Mouse (Mus musculus) CD8-positive naive resting alpha-beta T cell, adult 2 months (primary cell): ENCODE measurements around the gene Nms.

Experiments
- DNase-seq, 2 experiments: peaks; one replicate each; pipeline ENCODE4 v3.0.0; 2022; ENCODE audit warnings: low read depth in 2 of 2, low spot score in 2 of 2

The Nms gene

GRCm38 (mm10) chr1:38938849-38939248, at the start of gene Nms:
Gene Nms, plus strand, starts transcription at chr1:38939149.
- DNase-seq = no peak

DNA sequence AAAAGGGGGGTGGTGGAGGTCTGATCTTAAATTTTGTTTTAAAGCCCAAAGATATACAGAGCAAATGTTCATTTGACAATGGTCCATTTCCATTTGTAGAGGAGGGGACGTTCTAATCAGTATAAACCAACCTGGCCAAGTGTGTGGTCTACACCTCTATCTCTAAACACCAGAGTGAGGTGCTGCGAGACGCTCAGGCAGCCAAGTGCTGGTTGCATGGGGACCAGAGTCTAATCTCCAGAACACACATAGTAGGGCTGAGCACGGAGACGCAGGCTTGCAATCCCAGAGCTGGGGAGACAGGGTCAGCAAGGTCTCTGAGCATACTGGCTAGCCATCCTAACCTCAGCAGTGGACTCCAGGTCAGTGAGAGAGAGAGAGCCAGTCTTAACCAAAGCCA, 47.5 kb upstream of the Nms start:
- no peak for DNase-seq

DNA sequence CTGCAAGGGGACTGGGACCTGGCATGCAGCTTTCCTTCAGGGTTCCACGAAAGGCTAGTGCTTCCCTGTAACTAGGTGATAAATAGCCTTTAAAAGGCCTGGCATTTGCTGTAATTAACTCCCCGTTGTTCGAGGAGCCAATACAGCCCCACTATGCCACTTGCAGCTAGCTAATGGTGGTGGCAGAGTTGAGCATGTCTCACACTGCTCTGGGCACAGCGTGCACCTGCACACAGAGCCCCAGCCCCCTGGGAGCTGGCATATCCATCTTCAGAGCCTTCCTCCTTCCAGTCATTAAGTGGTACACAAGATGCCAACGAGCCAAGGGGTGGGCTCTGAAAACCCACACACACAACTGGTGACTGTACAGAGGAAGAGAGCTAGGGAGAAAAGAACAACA, 45.9 kb upstream of the Nms start:
- no peak for DNase-seq

GRCm38 (mm10) chr1:38897431-38898248, 41.3 kb upstream of the Nms start, which contains the start of gene Chst10:
Gene Chst10, minus strand, starts transcription at chr1:38898161.
- DNase-seq = peak; percentile 83 to 86

DNA sequence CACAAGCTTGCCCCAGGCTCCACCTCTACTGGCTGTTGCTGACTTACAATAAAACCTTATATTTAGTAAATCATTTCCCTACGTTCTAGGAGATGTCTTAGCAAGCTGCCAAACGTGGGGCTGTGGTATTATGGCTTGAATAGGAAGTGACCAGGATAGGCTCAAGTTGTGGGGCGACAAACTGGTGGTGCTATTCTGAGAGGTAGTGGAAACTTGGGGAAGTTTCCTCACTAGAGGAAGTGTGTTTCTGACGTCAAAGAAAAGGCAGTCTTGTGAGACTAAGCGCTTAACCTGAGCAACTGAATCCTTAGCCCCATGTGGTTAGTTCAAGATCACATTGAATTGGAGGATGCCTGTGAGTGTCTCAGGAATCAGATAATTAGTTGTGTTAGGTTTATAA, 36.4 kb upstream of the Nms start:
- no peak for DNase-seq

GRCm38 (mm10) chr1:38903985-38904384, 35.0 kb upstream of the Nms start:
- no peak for DNase-seq

GRCm38 (mm10) chr1:38928996-38929395, 10.0 kb upstream of the Nms start:
- no peak for DNase-seq

DNA sequence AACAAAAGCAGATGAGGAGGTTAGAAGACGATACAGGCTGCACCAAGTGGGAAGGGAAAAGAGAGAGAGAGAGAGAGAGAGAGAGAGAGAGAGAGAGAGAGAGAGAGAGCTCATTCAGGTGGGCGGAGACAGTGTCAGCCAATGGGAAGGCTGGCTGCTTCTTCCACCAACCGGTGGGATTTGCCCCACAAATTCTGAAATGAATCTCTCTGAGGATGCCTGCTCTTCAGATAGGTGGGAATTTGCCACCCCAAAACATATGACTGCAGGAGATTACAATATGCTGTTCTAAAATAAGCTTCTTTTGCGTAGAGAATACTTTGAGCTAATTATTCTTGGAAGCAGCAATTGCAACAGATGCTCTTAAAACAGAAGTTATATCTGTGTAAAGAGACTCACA, 9.5 kb upstream of the Nms start:
- DNase-seq = no peak

DNA sequence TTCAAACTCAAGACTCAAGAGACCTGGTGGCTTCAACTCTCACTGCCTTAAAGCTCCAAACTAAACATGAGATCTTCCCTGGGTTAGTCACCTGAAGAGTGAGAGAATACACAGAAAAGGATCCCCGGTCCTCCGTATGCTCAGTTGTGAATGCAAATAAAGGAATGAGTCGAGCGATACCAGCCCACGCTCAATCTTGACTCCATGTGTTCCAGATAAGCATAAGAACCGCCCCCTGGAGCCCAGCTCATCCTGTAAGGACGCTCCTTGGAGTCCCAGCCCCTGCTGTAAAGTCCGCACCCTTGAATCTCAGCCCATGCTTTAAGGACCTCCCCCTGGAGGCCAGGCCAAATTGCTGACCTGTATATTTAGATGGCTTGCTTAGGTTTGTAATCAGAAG, 8.2 kb upstream of the Nms start:
- DNase-seq = no peak

DNA sequence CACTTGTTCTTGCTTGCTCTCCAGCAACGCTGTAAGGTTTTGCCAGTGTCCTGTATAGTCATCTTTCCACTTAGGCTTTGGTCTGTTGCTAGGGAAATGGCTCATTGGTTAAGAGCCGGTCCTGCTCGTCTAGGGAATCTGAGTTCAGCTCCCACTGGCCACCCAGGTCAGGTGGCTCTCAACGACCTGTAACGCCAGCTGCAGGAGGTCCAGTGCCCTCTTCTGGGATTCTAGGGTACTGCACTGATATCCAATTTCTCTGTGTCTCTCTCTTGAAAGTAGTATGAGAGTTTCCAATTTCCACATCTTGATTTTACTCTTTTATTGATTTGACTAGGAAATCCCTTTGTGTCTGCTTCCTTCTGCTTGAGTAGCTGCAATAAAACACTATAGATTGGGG, 4.3 kb upstream of the Nms start:
- DNase-seq = peak; percentile 9 to 25

GRCm38 (mm10) chr1:38936780-38937179, 2.2 kb upstream of the Nms start:
- peak; percentile 29 to 38 for DNase-seq

DNA sequence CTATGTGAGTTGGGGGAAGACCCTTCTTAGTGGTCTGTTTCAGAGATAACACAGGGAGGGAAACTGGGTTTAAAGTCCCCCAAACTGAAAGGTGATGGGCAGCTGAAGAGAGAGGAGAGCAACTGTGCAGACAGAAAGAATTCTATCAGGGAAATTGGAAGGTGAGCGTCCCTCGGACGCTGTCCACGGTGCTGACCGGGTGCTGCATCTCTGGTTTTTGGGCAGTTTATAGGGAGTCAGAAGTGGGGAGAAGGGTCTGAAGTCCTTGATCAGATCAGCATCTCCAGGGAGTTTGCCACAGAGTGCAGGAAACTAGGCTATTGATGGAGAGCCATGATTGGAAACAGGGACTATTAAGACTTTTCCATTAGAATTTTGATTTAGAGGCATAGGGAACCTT, 659 bp downstream of the Nms start:
- DNase-seq = no peak

DNA sequence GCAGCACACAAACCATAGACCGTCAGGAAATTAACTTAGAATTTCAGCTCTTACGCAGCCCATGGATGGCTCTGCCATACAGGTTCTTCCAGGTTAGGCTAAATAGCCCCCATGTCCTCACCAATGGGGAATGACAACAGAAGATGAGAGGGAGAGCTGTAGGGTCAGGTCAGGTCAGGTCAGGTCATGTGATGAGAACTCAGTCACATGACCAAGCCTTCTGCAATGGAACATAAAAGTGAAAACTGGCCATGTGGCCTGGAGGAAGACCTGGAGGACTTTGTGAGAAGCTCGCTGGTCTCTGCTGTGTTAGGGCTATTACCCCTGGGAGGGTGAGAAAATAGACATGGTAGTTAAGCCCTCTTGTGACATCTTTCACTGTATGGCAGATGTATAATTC, 17.5 kb downstream of the Nms start:
- no peak for DNase-seq

GRCm38 (mm10) chr1:38969116-38969515, 30.2 kb downstream of the Nms start:
- no peak for DNase-seq

DNA sequence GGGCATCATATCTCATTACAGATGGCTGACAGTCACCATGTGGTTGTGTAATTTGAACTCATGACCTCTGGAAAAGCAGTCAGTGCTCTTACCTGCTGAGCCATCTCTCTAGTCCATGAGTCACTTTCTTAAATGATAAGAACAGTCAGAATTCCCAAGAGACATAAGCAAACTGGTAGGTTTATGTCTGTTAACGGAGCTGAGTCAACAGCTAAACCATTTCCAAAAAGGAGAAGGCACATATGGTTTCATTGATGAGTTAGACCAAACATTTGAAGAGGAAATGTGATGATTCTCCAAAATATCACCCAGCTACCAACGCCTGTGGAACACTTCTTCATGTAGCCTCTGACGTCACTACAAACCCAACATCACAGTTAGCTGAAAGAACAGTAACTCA, 32.8 kb downstream of the Nms start:
- no peak for DNase-seq

DNA sequence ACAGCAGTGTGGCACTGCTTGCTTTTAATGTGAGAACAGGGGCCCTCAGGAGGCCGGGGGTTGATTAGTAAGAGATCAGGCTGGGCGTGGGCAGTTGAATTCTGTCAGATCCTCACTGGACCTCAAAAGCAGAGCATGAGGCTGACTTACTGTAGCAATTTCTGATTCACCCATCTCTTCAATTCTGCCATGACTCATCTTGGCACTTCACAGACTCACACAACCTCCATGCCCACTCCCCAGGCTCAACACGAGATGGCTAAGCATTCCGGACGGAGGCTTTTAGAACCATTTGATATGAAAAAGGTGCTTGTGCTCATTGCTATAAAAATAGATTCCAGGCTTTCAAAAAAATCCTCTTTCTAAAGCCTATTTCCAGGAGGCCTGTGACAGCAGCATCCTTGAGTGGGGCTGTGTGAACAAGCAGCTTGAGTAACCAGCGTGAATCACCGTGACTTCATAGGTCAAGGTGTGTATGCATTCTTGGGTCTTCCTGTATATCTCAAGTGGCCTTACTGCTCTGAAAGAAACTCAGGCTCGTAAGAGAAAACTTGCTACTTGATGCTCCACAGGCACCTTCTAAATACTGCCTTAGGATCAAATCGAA, 34.1 kb downstream of the Nms start:
- no peak for DNase-seq

DNA sequence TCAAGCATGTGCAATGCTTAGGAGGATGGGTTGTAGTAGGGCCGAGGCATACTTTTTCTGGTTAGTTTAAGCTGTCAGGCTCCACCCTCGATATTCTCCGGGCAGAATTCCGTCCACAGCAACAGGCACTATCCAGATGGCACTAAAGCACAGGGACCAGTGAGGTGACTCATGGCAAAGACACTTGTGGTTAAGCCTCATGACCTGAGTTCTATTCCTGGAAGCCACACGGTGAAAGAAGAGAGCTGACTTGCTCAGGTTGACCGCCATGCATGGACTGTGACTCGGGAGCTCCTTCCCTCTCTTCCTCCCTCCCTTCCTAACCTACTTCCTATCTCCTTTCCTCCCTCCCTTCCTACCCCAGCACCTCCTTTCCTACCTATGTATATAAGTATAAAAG, 41.0 kb downstream of the Nms start:
- no peak for DNase-seq

DNA sequence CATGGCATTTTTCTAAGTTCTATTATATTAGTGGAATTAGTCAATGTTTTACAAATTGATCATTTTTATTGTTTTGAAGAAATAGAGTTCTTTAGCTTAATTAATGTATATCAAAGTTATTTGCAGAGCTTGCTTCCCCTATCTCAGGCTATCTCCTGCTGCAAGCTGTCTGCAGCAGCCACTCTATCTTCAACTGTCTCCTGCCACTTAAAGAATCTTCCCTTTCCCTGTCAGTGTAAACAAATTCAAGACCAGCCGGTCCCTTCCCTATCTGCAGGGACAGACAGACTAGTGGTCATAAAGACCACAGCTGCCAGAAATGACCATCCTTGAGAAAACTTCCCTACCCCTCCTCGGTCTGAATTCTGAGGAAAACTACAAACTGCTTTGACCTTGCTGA, 44.9 kb downstream of the Nms start:
- no peak for DNase-seq

GRCm38 (mm10) chr1:38985308-38985707, 46.4 kb downstream of the Nms start, which contains the start of gene Pdcl3:
Gene Pdcl3, plus strand, starts transcription at chr1:38985608.
- no peak for DNase-seq

- peak; percentile 94 to 98 for DNase-seq
These were observed 48.3 kb downstream of the Nms start for GRCm38 (mm10) chr1:38987080-38987864.

DNA sequence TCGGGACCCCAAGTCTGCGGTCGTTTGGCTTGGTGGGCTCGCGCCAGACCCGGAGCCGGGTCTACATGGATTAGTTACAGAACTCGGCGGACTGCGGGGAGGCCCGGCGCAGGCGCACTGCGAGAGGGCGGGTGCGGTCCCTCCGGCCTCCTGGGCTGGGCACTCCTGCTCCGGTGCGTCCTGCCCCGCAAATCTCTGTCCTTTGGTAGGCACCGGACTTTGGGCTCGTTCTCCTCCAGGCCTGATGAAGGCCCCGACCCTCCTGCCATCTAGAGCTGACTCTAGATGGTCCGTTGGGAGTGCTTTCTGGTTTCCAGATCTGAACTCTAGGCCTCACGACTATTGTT, 48.9 kb downstream of the Nms start:
- no peak for DNase-seq

DNA sequence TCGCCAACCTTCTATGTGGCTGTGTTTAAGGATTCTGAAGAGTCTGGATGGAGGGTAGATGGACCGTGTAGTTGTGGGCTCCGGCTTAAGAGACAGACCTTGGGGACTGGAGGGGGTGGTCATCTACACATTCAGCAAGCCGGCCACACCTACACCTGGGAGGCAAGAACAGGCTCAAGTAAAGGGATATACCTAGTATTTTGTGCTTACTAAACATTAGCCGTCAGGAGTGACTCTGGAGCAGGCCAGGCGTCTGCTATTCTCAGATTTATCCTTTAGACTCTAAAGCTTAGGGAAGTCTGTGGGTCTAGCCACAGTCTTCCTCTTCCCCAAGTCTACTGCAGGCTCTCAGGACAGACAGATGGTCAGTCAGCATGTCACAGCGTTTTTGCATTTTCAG, 49.4 kb downstream of the Nms start:
- no peak for DNase-seq
